Mouse (Mus musculus) thymus, postnatal 36 days (tissue): ENCODE data around the gene Hoxa4.
A peak's percentile ranks its signal among the peaks of the same experiment; 100 is the strongest.

Experiments used
- DNase-seq, 2 experiments: peaks; one replicate each; pipeline ENCODE4 v3.0.0; 2022; ENCODE audit warnings: mixed read lengths in 2 of 2

The Hoxa4 gene

DNA sequence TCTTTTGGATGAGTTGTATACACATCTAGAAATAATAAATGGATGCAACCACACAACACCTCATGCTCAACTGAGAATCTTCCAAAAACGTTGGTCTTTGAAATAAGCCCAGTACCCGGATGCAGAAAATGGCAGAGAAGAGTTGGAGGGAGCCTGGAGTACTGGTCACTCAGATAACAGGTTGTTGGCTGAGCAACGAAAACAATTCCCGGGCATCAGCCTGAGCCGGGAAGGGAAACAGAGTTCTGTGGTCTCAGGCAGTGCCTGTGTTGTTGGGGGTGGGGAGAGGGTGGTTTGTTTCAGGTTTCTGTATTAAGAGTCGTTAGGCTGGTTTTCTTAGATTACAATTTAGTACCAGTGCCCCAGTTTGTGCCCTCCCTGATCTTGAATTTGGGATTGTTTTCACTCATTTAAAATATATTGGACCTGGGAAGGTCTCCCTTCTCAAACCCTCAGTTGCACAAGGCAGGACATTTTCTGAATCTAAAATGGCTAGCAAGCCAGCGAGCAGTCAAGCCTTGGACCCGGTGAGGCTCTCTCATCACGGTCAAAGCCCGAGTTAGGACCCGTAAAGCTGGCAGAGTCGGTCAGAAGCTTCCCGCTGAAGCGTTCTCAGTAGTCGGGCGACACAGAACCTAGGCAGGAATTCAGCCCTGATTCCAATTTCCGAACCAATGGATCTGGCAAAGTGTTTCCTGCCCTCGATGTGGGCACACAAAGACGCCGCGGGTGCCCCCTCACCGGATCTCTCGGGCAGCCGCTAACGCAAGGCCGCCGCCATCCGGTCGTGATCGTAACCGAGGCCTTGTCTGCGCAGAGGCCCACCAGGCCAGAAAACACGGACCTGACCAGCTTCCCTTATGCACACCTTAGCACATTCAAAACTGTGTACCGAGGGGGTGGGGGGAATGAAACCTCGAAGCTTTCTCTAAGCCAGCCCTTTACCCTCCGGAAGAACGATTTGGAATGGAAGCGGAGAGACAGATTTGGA is 37.2 kb upstream of the Hoxa4 start:
- DNase-seq = no peak

DNA sequence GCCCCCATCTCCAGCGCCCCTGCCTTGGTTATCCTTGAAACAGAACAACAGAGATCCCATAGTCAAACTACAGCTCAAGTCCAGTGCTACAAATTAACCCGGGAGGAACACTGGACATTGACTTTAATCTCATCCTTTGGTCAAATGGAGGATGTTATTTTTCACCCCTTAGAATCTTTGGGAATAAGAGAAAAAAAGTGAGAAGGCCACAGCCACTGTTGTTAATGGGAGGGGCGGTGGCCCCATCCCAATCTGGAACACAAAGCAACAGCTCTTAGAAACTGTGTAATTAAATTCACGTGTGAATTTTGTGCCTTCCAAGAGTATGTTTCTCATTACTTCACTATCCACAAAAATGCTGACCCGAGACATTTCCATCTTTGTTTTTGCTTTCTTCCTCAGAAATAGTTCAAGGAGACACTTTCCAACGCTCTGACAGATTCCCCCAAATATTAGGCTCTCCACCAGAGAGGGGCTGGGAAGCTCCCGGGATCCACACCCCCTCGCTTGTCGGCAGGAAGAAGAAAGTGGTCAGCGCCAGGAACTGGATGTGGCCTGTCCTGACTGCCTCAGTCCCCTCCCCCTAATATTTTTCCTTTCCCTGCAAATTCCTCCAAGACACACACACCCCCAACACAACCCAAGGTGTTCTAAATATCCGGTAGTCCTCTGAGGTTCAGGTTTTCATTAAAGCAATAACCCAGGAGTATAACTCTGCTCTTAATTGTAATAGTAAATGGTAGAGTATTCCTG is 36.1 kb upstream of the Hoxa4 start:
- no peak for DNase-seq

DNA sequence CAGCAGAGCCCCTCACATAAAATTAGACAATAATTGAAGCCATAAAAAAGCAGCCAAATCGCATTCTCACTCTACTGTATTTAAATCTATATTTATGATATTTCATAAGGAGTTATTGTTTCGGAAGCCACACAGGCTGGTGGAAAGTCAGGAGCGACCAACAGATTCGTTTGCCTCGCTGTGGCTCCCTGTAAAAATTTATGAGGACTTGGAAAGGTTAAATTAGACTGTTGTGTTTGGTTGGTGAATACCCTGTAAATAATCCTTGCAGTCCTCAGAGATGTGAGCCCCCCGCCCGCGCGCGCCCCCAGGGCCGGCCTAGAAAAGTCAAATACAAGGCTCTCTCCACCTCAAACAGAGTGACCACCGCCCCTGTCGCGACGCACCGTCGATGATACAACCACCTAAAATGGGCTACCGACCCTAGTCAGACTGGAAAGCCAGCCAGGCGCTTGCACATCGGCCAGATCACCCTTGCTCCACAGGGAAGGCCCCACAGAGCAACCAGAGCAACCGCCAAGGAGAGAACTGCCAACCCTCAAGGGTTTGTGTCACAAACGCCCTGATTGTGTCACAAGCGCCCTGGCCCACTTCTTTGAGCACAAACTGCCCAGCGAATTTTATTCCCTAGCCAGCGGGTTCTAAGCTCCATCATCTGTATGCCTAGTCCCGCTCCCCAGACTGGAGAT is 35.2 kb upstream of the Hoxa4 start:
- DNase-seq = no peak

DNA sequence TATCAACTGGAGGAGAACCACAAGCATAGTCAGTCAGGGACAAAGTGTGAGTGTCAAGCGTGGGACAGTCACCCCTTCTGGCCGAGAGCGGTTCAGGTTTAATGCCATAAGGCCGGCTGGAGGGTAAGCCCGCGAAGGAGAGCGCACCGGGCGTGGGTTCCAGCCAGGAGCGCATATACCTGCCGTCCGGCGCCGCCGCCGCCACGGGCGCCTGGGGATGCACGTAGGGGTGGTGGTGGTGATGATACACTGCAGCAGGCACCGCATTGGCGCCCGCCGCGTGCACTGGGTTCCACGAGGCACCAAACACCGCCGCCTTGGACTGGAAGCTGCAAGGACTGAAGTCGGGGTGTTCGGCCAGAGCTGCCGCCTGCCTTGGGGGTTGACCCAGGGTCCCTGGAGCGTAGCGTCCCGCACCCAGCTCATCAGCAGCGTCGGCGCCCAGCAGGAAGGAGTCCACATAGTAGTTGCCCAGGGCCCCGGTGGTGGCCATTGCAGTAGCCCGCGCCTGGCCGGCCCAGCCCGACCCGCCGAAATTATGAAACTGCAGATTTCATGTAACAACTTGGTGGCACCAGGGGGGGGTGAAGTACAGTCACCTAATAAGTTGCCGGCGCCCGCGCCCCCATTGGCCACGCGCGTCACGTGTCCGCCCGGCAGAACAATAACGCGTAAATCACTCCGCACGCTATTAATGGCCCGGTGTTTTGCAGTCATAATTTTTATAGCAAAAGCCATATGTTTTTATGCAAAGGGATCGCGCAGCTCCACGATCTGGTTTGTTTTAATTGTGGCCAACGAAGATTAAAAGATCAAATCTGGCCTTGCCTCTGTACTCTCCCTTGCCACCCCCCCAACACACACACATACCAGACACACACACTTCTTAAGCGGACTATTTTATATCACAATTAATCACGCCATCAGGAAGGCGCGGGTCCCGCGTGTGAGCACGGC is 34.3 kb upstream of the Hoxa4 start:
- DNase-seq = peak in 1 of 2 experiments; percentile 7

DNA sequence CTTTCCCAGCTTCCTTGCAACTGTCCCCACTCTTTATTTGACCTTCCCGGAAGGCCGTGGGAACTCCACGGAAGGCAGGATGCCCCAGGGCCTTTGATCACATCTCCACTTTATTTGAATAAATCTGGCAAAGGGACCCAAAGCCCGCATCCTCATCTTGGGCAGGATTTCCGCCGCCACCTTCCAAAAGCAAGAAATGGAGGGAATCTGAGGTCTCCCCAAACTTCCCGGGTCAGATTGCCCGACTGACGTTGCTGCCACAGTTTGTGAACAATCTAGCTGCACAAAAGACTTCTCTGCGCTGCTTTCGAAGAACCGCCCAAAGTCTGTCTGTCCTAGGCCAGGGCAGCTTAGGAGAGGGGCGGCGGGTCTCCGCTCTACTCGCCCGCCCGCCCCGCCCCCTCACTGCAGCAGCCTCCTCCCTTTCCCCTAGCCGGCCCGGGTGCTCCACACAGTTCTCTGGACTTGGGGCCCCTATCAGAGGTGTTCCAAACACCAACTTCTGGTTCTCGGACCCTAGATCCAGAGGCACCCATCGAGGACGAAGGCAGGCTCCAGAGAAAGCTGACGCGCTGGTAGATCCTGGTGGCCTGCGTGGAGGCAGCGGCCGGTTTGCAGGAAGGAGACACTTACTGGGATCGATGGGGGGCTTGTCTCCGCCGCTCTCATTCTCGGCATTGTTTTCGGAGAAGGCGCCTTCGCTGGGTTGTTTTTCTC is 33.5 kb upstream of the Hoxa4 start:
- DNase-seq = peak in 1 of 2 experiments; percentile 4

DNA sequence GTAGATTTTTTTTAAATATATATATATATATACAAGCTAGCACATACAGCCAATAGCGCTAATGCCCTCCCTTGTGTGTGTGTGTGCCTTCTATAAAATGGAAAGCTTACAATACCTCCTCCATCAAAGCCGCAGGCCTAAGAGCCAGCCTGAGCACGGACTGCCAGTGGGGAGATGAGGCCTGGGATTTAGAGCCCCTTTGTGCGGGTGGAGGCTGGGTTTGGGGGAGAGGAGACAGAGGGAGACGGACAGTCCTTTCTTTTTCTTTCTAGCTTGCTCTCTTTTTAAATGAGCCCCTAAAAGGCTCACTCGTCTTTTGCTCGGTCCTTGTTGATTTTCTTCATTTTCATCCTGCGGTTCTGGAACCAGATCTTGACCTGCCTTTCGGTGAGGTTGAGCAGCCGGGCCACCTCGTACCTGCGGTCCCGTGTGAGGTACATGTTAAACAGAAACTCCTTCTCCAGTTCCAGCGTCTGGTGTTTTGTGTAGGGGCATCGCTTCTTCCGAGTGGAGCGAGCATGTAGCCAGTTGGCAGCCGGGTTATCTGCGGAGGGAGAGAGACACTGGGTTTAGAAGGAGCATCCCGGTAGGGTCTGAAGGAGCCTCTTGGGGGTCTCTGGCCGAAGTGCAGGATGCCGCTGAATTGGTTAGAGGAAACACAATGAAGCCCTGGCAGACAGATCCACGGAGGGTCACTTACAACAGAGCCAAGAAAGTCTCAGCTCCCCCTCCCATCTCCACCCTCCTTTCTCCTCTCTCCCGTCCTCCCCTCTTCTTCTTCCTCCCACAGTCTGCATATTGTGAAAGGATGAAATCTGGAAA is 32.6 kb upstream of the Hoxa4 start:
- peak in 1 of 2 experiments; percentile 4 for DNase-seq

DNA sequence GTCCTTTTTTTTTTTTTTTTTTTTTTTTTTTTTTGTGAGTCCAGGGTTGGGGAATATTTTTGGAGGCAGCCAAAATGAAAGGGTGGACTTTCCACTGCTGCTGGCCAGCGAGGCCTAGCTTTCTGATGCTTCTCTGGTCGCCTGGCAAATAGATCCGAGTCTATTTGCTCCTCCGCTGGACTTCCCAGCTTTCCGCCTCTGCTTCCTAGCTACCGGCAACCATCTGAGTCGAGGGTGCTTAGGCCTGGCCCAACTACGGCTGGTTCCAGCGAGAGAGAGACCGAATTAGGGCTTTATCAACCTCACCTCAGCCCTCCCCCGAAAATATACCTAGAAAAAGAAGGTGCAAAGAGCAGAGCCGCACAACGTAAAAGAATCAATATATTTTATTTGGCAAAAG is 31.2 kb upstream of the Hoxa4 start:
- peak in 1 of 2 experiments; percentile 1 for DNase-seq

DNA sequence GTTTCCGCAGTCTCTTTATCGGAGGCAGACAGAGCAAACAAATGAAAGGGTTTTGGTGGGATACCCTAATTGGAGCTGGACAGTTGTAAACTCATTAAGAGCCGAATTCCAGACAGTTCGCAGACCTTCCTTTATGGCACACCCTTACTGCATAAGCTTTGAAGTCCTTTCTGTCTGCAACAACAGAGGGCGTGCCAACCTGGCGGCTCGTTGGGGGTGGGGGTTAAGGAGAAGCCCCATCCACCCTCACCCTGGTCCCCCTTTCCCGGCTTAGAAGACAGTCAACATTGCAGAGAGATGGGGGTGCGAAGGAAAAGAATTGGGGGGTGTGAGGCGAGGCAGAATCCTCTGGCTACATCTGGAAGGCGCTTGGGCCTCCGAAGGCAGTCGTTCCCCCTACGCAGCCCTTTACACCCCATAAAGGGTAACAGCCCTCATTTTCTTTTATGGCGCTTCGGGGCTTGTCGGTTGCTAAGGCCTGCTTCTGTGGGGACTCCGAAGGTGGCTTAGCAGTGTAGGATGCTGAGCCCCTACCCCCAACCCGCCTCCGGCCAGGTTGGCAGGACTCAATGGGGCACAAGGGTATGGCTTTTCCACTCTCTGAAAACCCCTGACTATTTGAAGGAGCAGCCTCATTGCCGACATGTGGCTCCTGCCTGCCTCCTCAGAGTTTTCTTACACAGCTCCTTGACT is 30.6 kb upstream of the Hoxa4 start:
- peak in 1 of 2 experiments; percentile 31 for DNase-seq

DNA sequence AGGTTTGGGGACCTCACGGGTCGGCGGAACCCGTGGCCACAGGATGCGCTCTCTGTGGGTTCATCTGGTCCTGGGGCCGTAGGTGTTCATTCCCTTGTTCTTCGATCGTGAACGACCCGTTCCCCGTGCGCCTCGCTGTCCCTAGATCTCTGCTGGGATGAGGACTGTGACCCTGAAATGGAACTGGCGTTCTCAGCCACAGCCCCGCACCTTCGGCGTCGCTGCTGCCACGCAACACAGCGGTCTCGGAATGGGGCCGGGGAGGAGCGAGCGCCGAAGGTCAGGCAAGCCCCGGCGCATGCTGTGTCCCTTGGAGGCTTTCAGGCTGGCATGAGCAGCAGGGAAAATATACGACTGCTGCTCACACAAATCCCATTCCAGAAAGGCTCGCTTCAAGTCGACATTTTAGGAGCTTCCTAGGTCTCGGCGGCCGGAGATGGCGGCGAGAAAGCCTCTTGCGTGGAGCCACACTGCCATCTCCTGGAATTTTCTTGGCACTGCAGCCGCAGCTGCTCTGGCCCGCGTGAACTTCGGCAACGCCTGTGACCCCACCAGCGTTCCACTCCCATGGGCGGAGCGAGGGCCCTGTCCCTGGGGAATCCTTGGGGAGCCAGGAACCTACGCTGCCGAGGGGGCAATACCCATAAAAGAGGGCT is 29.9 kb upstream of the Hoxa4 start, which contains the start of gene Hoxa7:
Hoxa7 (minus strand) TSS at position 518 of the 656 bp plus-strand sequence.
- DNase-seq = peak; percentile 76 to 78

DNA sequence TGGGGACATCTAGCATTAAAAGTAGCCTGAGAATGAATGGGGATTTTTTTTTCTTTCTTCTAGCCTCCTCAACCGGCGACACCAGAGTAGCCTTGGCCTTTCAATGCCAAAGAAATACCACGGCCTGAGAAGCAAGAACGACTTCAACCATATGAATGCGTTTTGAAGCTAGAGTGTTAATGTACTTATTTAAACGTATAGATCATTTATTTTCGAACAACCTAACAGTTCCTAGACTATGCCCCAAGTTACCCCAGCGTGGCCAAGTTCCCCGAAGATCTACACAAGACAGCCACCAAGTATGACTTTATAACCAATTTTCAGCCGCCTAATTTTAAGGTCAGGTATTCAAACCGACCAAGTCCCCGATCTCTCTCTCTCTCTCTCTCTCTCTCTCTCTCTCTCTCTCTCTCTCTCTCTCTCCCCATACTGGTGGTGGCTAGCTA is 29.3 kb upstream of the Hoxa4 start:
- DNase-seq = no peak

DNA sequence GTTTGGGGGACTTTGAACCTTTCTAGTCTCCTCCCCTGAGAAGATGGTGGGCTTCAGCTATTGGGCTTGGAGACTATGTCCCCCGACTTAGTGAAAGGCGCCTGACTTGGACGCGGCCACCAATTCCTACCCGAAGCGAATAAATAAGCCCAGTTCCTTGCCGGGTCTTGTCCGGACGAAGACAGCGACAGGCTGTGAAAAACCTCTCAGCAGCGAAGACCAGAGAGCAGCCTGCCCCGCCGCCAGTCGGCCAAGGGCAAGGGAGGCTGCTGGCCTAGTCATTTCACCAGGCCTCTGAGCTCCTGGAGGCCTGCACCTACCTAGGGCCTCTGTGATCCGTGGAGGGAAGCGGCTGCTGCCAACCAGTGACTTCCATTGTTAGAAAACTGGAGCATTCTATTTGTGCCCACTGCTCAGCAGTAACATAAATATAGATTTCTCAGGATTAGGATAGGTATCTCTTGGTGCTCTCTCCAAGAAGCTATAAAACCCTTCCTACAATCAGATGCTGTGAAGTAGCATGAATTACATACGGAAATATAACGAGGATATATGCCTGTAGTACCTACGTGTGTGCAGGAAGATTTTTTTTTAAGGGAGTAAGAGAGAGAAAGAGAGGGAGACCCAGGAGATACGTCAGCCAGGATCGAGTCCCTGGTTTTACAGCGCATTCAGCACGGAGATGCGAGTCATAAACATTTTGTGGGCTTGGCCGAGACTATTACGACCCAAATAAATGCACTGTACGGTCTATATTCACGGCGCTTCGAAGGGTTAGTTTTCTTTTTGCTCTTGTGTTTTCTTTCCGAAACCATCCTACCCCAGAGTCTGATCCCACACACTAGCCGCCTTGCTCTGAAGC is 28.7 kb upstream of the Hoxa4 start:
- no peak for DNase-seq

DNA sequence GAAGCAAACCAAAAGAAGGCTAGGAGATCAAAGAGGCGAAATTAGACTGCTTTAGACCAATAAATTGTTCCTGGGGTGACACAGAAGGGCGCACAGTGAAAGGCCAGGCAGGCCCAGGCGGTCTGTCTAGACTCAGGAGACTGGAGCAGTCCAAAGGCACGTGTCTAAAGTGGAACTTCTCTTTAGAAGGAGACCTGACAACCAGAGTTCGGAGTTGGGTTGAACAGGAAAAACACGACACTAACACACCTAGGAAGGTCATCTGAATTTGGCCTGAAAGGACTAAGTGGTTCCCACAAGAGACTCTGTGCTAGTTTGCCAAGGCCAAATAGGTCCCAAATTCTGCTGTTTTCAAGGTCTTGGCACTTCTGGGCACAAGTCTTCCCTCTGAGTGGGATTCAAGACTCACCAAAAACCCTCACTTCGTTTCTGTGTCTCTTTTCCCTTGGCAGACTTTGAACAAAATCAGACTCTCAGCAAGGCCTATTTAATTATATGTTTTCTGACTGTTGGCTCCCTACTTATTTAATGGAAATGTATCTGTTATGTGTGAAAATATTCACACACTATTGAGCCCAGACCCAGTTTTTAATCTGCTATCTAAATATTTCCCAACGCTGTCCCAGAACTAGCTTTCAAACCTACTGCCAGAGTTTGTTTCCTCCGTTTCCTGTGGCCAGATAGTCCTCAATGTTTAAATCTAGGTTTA is 27.8 kb upstream of the Hoxa4 start:
- DNase-seq = no peak

DNA sequence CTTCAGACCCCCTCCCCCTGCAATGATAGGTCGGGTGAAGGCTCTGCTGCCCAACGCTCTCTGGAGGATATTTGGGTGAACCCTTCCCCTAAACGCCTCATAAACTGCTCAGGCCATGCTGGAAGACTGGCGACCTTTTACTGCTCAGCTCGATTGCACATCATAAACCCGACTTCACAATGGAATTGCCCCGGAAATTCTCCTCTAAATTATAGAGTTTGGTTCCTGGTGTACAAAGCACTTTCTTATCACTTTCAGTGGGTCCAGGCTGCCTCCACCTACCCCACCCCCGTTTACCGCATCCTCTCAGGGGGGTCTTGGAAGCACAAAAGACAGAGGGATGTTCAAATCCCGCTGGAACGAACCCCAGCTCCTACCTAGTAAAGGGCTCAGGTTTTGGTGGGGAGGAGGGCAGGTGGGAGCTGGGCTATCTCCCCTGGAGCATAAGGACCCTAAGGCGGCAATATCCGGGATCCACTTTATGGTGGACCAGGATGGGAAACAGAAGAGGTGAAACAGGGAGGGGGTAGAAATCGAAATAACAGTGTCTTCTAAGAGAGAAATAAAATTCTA is 27.2 kb upstream of the Hoxa4 start:
- no peak for DNase-seq

DNA sequence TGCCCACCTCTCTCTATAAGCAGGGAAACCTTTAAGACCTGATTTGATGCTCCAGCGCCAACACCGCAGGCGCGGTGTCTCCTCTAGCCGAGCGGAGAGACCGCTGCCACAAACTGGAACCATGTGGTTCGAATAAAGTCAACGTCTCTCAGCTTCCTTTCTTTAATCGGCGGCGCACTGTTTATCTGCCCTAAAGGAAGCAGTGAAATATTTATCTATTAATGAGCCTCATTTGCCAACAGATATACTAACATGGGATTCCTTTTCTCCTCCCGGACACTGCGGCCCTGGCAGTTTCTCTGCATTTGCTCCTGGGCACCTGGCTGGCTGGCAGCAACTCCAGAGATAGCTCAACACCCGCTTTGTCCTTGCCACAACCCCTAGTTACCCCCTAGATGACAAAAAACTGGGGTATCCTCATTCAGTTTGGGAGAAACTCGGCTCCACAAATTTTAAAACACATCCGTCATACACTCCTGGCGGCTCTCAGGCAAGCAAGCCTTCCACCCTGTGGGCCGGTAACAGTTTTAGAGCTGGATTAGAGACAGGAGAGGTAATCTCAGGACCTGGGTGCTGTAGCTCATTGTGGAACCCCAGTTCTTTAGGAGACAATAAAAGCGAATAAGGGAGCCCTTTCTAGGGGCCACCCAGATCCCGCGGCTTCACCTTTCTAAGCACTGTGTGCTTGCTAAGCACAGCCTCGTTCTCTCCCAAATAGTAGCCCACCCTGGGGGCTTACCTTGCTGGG is 26.5 kb upstream of the Hoxa4 start:
- no peak for DNase-seq

DNA sequence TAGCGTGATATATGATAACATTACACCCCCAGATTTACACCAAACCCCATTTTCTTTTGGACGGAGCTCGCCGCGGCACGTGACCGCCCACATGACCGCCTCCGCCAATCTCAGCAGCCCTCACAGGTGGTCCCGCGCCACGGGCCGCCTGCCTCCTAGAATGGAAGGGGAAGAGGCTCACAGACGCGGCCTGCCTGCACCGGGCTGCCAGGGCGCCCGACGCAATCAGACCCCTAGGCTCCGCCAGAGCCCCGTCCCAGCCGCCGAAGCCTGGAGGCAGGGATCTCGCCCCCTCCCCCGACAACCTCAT is 25.9 kb upstream of the Hoxa4 start:
- DNase-seq = peak; percentile 62 to 80
